Mouse (Mus musculus) hindbrain, embryonic 10.5 days (tissue): ENCODE results near the gene Senp1. TPM values are rescaled to one million over a fixed set of nuclear protein-coding genes. Genes with fewer than 3 reads are reported as not detected.

Experiments used
- DNase-seq: peaks from one replicate; pipeline ENCODE4 v3.0.0-alpha.2; 2017; ENCODE audit warnings: low spot score
- H3K27ac ChIP-seq: fragments of 300-500 bp; sonication (generic); 2 replicates; pipeline ENCODE4 v1.5.1; 2016; ENCODE audit warnings: mild to moderate bottlenecking, moderate library complexity
- H3K27me3 ChIP-seq: fragments of 300-500 bp; sonication (generic); 2 replicates; pipeline ENCODE4 v1.6.1; 2016; ENCODE audit warnings: mild to moderate bottlenecking; ENCODE audit not compliant: poor library complexity, insufficient read depth, severe bottlenecking
- H3K36me3 ChIP-seq: fragments of 300-500 bp; sonication (generic); 2 replicates; pipeline ENCODE4 v1.6.1; 2016; ENCODE audit warnings: mild to moderate bottlenecking, moderate library complexity
- H3K4me1 ChIP-seq: fragments of 300-500 bp; sonication (generic); replicated peaks from 2 replicates; pipeline ENCODE4 v1.6.1; 2016; ENCODE audit warnings: mild to moderate bottlenecking
- H3K4me3 ChIP-seq: fragments of 300-500 bp; sonication (generic); 2 replicates; pipeline ENCODE4 v1.5.1; 2016; ENCODE audit warnings: mild to moderate bottlenecking, moderate library complexity
- H3K9me3 ChIP-seq: fragments of 300-500 bp; sonication (generic); 2 replicates; pipeline ENCODE4 v1.6.1; 2016; ENCODE audit warnings: mild to moderate bottlenecking, moderate library complexity
- WGBS: fragments of 180-500 bp; shearing (Covaris S2); methylation state at CpG from one replicate; pipeline ENCODE4 v1.1.7; 2016; 5-methylcytosine and 5-hydroxymethylcytosine counted together
- polyA plus RNA-seq: library from polyadenylated mRNA; unstranded; fragments of >200 nt; fragmentation: Nextera tagmentation; extraction: Ambion mirVana; gene quantifications from 2 replicates; pipeline ENCODE4 v1.2.1, GENCODE M21; 2016

The Senp1 gene
- polyA plus RNA-seq, 1 experiment from 2014 or later: 36.5 TPM

- H3K27ac ChIP-seq: no peak overlapping the region
- H3K4me1 ChIP-seq: peaks cover 12% of the 10 kb centered on the region
- no peak overlapping the region for H3K4me3 ChIP-seq
- no peak for DNase-seq
- no peaks in the 10 kb centered on the region for H3K9me3 ChIP-seq
- H3K36me3 ChIP-seq: no peaks in the 10 kb centered on the region
- H3K27me3 ChIP-seq: no peaks in the 10 kb centered on the region
- 58% methylated on average over 3 of the region's 3 CpGs for WGBS
Observed at GRCm38 (mm10) chr15:98096957-98097356, 3.4 kb upstream of the Senp1 start.

DNA sequence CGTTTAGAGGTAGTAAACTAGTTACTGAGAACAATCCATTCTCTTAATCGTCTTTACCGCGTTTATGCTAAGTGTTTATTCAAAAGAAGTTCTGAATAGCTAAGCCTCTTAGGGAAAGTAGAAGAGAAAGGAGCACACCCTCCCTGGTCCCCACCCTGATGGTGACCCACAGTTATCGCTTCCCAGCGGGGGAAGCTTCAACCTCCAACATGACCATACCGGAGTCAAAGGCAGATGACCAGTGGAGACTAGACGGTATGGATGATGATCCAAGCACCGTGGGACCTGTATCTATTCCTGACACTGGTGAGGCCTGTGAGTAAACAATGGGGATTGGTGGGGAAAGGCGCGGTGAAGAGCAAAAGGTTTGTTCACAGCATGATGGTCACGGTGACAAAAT lies 1.4 kb upstream of the Senp1 start:
- H3K4me3 ChIP-seq: no peak overlapping the region
- H3K27me3 ChIP-seq: no peaks in the 10 kb centered on the region
- H3K4me1 ChIP-seq: peaks cover 22% of the 10 kb centered on the region
- 90% methylated on average over 12 of the region's 12 CpGs for WGBS
- 0 out of 2 replicates have a peak, but pooled peaks cover 2% of the 10 kb centered on the region for H3K36me3 ChIP-seq
- DNase-seq: no peak
- H3K9me3 ChIP-seq: no peaks in the 10 kb centered on the region
- H3K27ac ChIP-seq: no peak overlapping the region

- Histone ChIP-seq H3K9me3 (no peaks in the 10 kb centered on the region), H3K36me3 (peaks cover 15% of the 10 kb centered on the region), H3K27ac (peak within 1 kb of the TSS; percentile 98), H3K27me3 (no peaks in the 10 kb centered on the region), H3K4me1 (peaks cover 22% of the 10 kb centered on the region), H3K4me3 (peak within 1 kb of the TSS; percentile 97)
- WGBS: 1% methylated on average over 30 of the region's 30 CpGs
- DNase-seq: no peak
Observed at GRCm38 (mm10) chr15:98092372-98093120, 998 bp downstream of the Senp1 start, which contains the start of gene Pfkm. TSS of gene Pfkm (plus strand) at chr15:98092589.

- no peaks in the 10 kb centered on the region for H3K9me3 ChIP-seq
- 45% methylated on average over 4 of the region's 4 CpGs for WGBS
- peak overlapping the region; percentile 97 for H3K4me3 ChIP-seq
- no peaks in the 10 kb centered on the region for H3K27me3 ChIP-seq
- peak overlapping the region; percentile 98; the same call in 1 of the 2 replicates for H3K27ac ChIP-seq
- peaks cover 20% of the 10 kb centered on the region for H3K36me3 ChIP-seq
- peaks cover 22% of the 10 kb centered on the region for H3K4me1 ChIP-seq
- DNase-seq: no peak
Observed at GRCm38 (mm10) chr15:98091841-98092240, 1.7 kb downstream of the Senp1 start.

DNA sequence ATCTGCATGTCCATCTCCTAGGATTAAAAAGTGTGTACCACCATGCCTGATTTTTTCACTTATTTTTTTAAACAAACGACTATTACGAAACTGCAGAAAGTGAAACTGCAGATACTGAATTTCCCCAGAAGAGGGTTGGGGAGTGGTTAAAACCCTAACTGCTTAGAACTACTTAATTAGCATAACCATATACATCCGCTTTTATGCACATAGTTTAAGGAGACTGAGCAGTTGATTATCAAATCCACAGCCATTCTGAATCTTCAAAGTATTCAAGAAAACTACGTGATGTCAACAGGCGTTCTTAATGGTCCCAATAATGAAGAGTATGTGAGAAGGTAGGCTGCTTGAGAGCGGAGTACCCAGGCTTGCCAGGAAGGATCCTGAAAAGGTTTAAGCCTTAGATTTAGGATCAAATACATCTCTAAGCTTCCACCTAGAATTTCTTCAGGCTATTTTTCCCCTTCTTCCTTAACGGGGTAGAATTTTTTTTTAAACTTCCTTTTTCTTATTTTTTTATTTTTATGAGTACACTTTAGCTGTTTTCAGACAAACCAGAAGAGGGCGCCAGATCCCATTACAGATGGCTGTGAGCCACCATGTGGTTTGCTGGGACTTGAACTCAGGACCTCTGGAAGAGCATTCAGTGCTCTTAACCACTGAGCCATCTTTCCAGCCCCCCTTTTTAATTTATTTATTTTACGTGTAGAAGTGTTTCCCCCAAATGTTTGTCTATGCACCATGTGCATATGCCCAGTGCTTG lies 3.9 kb downstream of the Senp1 start:
- 78% methylated on average over 9 of the region's 9 CpGs for WGBS
- H3K27ac ChIP-seq: no peak overlapping the region
- H3K27me3 ChIP-seq: no peaks in the 10 kb centered on the region
- no peak overlapping the region for H3K4me3 ChIP-seq
- peaks cover 43% of the 10 kb centered on the region for H3K36me3 ChIP-seq
- peaks cover 22% of the 10 kb centered on the region for H3K4me1 ChIP-seq
- H3K9me3 ChIP-seq: no peaks in the 10 kb centered on the region
- peak; percentile 9 for DNase-seq

- no peak overlapping the region for H3K4me3 ChIP-seq
- no peaks in the 10 kb centered on the region for H3K27me3 ChIP-seq
- peaks cover 19% of the 10 kb centered on the region for H3K4me1 ChIP-seq
- no peak for DNase-seq
- no peaks in the 10 kb centered on the region for H3K9me3 ChIP-seq
- H3K36me3 ChIP-seq: peaks cover 50% of the 10 kb centered on the region
- no peak overlapping the region for H3K27ac ChIP-seq
- 91% methylated on average over 1 of the region's 1 CpGs for WGBS
Observed at GRCm38 (mm10) chr15:98088889-98089288, 4.7 kb downstream of the Senp1 start.

- no peak for DNase-seq
- no peak overlapping the region for H3K4me3 ChIP-seq
- no peak overlapping the region for H3K27ac ChIP-seq
- H3K9me3 ChIP-seq: no peaks in the 10 kb centered on the region
- no peaks in the 10 kb centered on the region for H3K4me1 ChIP-seq
- H3K36me3 ChIP-seq: peaks cover 96% of the 10 kb centered on the region
- H3K27me3 ChIP-seq: no peaks in the 10 kb centered on the region
- WGBS: 91% methylated on average over 6 of the region's 6 CpGs
Observed at GRCm38 (mm10) chr15:98076901-98077300, 16.6 kb downstream of the Senp1 start.

DNA sequence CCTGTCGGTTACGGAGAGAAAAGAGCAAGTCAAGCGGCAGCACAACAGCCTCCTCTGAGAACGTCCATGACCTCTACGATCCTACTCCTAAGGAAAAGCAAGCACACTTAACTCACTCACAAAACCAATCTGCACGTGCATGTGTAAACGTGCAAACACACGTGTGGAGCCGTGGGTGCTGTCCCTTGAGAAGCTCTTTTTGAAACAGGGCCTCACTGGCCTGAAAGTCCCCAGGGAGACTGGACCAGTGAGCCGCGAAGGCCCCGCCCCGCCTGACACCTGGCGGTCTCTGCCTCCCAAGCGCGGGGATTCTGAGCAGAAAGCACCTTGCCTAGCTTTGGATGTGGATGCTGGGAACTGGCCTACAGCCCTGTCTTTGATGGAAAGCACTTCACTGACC lies 18.5 kb downstream of the Senp1 start:
- Histone ChIP-seq H3K27me3 (no peaks in the 10 kb centered on the region), H3K4me1 (no peaks in the 10 kb centered on the region), H3K9me3 (no peaks in the 10 kb centered on the region), H3K4me3 (no peak overlapping the region), H3K27ac (no peak overlapping the region), H3K36me3 (peaks cover 98% of the 10 kb centered on the region)
- no peak for DNase-seq
- WGBS: 89% methylated on average over 16 of the region's 16 CpGs

DNA sequence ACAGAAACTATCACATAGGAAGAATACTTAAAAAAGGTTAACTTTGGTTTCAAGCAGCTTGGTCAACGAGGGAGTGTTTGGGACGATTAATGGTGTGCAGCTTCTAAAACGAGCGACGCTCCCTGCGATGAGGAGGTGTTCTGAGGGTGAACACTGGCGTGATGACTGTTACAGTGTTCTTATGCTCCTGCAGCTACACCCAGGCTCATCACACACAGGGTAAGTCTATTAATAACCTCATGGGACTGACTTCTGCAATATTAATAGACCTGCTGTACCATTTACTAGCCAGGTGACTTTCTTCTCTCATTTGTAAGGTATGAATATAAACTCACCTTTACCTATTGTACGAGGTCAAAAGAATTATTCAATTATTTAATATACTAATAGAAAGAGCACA lies 19.0 kb downstream of the Senp1 start:
- 95% methylated on average over 8 of the region's 8 CpGs for WGBS
- no peak overlapping the region for H3K4me3 ChIP-seq
- H3K27me3 ChIP-seq: no peaks in the 10 kb centered on the region
- H3K36me3 ChIP-seq: peaks cover 98% of the 10 kb centered on the region
- H3K4me1 ChIP-seq: no peaks in the 10 kb centered on the region
- no peaks in the 10 kb centered on the region for H3K9me3 ChIP-seq
- no peak overlapping the region for H3K27ac ChIP-seq
- DNase-seq: no peak

DNA sequence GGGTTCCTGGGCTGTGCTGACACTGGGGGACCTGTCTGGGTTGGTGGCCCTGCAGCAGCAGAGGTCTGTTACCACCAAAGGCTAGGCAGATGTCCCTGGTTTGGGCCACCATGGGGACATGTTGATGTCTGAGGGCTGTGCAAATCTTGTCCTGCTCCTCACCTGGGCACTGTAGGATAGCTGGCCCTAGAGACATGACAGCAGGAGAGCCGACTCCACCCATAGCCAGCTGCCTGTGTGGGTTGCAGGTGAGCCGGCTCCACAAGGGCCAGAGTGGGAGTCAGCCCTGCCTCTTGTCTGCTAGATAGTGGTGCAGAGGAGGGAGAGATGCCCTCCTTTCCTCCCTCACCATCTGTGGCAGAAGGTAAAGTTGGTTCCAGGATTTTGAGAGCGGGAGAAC lies 23.2 kb downstream of the Senp1 start:
- Histone ChIP-seq H3K36me3 (peaks cover 98% of the 10 kb centered on the region), H3K4me1 (no peaks in the 10 kb centered on the region), H3K4me3 (no peak overlapping the region), H3K9me3 (no peaks in the 10 kb centered on the region), H3K27ac (no peak overlapping the region), H3K27me3 (no peaks in the 10 kb centered on the region)
- DNase-seq: no peak
- WGBS: 89% methylated on average over 3 of the region's 3 CpGs

- no peak for DNase-seq
- 89% methylated on average over 8 of the region's 8 CpGs for WGBS
- Histone ChIP-seq H3K27me3 (no peaks in the 10 kb centered on the region), H3K4me1 (no peaks in the 10 kb centered on the region), H3K4me3 (no peak overlapping the region), H3K9me3 (no peaks in the 10 kb centered on the region), H3K27ac (no peak overlapping the region), H3K36me3 (peaks cover 98% of the 10 kb centered on the region)
Observed at GRCm38 (mm10) chr15:98069566-98070245, 23.8 kb downstream of the Senp1 start.

- Histone ChIP-seq H3K4me1 (no peaks in the 10 kb centered on the region), H3K27ac (no peak overlapping the region), H3K36me3 (peaks cover 99% of the 10 kb centered on the region), H3K27me3 (no peaks in the 10 kb centered on the region), H3K4me3 (no peak overlapping the region), H3K9me3 (no peaks in the 10 kb centered on the region)
- WGBS: 92% methylated on average over 9 of the region's 9 CpGs
- no peak for DNase-seq
Observed at GRCm38 (mm10) chr15:98068506-98068905, 25.0 kb downstream of the Senp1 start.

DNA sequence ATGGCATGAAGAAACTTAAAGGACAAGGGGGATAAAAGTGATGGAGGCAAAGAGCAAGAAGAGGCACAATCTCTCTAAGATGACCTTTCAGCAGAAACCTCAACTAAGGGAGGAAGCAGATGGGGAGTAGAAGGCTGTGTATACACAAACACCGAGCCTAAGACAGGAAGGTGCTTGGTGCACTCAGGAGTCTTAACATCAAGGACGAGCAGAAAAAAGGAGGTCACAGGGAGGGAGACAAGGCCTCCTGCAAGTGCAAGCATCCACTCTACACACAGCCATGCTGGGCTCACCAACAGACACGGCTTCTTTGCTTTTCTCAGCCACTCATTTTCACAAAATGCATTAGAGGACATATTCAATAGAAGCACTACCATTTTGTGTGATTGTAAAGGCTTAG lies 26.1 kb downstream of the Senp1 start:
- Histone ChIP-seq H3K4me1 (no peaks in the 10 kb centered on the region), H3K27ac (no peak overlapping the region), H3K9me3 (no peaks in the 10 kb centered on the region), H3K4me3 (no peak overlapping the region), H3K36me3 (peaks cover 100% of the 10 kb centered on the region), H3K27me3 (no peaks in the 10 kb centered on the region)
- WGBS: 69% methylated on average over 3 of the region's 3 CpGs
- DNase-seq: no peak
